Mouse (Mus musculus): ENCODE measurements around the gene Cdkn2aipnl.

GRCm38 (mm10) chr11:51971644-51972043 lies 4.2 kb downstream of the Cdkn2aipnl start:
- TF ChIP-seq POLR2A (IDR thresholded peaks at IDR 0.05; ENCODE audit: control insufficient read depth, extremely low read depth, insufficient read depth, low read length, poor library complexity), result no peak
- no peak for TF ChIP-seq CTCF (IDR thresholded peaks at IDR 0.05; ENCODE audit: borderline replicate concordance, control insufficient read depth, extremely low read depth, insufficient read depth, low read length, poor library complexity)
